Comparison of ENCODE assay signal across 38 mouse cellular contexts in the genomic region with DNA sequence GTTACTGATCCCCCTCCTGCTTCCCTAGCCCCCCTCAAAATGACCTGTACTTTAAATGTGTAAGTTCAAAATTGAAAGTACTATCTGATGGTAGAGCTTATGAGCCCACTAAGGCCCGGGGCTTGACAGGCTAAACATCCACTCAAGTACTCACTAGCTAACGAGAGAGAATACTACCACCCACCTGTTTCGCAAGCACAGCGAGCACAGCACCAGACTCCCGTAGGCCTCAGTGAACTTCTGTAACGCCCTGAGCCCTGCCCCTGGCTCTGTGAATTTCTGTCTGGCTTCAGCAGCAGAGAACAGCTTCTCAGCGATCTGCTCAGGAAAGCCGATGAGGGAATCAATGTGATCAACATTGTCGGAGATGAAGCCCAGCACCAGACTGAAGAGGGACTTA. TPM values are rescaled to one million over a fixed set of nuclear protein-coding genes. Genes with fewer than 3 reads are reported as not detected.
DNase-seq lines count a peak whose midpoint lies in the region; ATAC-seq and TF ChIP-seq lines count a peak whose summit lies in the region.
"Had no signal": no experiment of that assay in that cellular context is flagged by ENCODE, and none has a peak within 500 bp of the region (broad histone marks: within the 10 kb centered on the region; RNA-seq: fewer than 3 reads in every experiment).

No protein-coding gene starts in this region.

- no peak overlapping the region for H3K4me2 ChIP-seq in heart, postnatal 0 days (ENCODE audit: low read depth, low read length)
- H3K4me2 ChIP-seq in heart, embryonic 12.5 days: no peak overlapping the region
- no peak overlapping the region for H3K4me2 ChIP-seq in liver, embryonic 11.5 days
- H3K4me2 ChIP-seq in liver, embryonic 16.5 days (ENCODE audit: low read depth, low read length): no peak overlapping the region
- H3K4me2 ChIP-seq: embryonic facial prominence, embryonic 12.5 days; forebrain, embryonic 15.5 days; hindbrain, embryonic 12.5 days; intestine, embryonic 15.5 days; midbrain, embryonic 12.5 days; neural tube, embryonic 12.5 days had no signal

- no peak for TF ChIP-seq POLR2A in liver, adult 2 months (IDR thresholded peaks at IDR 0.05; ENCODE audit: extremely low read depth, insufficient read depth, low read length)

- peaks cover 56% of the 10 kb centered on the region for H3K4me1 ChIP-seq in heart, embryonic 10.5 days
- H3K4me1 ChIP-seq in heart, postnatal 0 days (ENCODE audit: control insufficient read depth, insufficient read depth): peaks cover 28% of the 10 kb centered on the region; the same call in 1 of the 2 replicates
- H3K4me1 ChIP-seq in heart, embryonic 12.5 days (replicated peaks): peaks cover 64% of the 10 kb centered on the region
- peaks cover 24% of the 10 kb centered on the region for H3K4me1 ChIP-seq in liver, adult 2 months (ENCODE audit: control insufficient read depth, insufficient read depth, low read length)
- H3K4me1 ChIP-seq in liver, embryonic 11.5 days (replicated peaks; ENCODE audit: control insufficient read depth, insufficient read depth, low read length): peaks cover 24% of the 10 kb centered on the region
- H3K4me1 ChIP-seq in liver, embryonic 16.5 days (ENCODE audit: control insufficient read depth, low read depth, low read length): peaks cover 14% of the 10 kb centered on the region

- no peak overlapping the region for H3K4me3 ChIP-seq in heart, embryonic 10.5 days
- no peak overlapping the region for H3K4me3 ChIP-seq in heart, postnatal 0 days (ENCODE audit: low read depth, low read length)
- no peak overlapping the region for H3K4me3 ChIP-seq in heart, embryonic 12.5 days
- H3K4me3 ChIP-seq in liver, adult 2 months (ENCODE audit: insufficient read depth, low read depth, low read length): no peak overlapping the region; the same call in 1 of the 2 replicates
- H3K4me3 ChIP-seq in liver, embryonic 11.5 days (ENCODE audit: low read depth, low read length): no peak overlapping the region
- no peak overlapping the region for H3K4me3 ChIP-seq in liver, embryonic 16.5 days (ENCODE audit: low read depth, low read length)
- H3K4me3 ChIP-seq: embryonic facial prominence, embryonic 12.5 days; forebrain, embryonic 10.5 days; forebrain, embryonic 15.5 days; hindbrain, embryonic 12.5 days; intestine, embryonic 15.5 days; midbrain, embryonic 12.5 days; myocyte; neural tube, embryonic 12.5 days had no signal

- no peak for TF ChIP-seq EP300 in heart, postnatal 0 days (IDR thresholded peaks at IDR 0.05; ENCODE audit: low read depth)

- 0 out of 2 replicates have a peak overlapping the region, but pooled peaks have one; percentile 14 for H3K9ac ChIP-seq in heart, postnatal 0 days (replicated peaks; ENCODE audit: low read depth, low read length)
- H3K9ac ChIP-seq in heart, embryonic 12.5 days: no peak overlapping the region
- H3K9ac ChIP-seq in liver, adult 2 months (ENCODE audit: low read depth, low read length): peak overlapping the region; percentile 48
- H3K9ac ChIP-seq in liver, embryonic 11.5 days (ENCODE audit: low read depth, low read length): no peak overlapping the region
- H3K9ac ChIP-seq in liver, embryonic 16.5 days (ENCODE audit: low read depth, low read length): no peak overlapping the region
- H3K9ac ChIP-seq: embryonic facial prominence, embryonic 12.5 days; forebrain, embryonic 15.5 days; hindbrain, embryonic 12.5 days; intestine, embryonic 15.5 days; midbrain, embryonic 12.5 days; neural tube, embryonic 12.5 days had no signal

- no peak for DNase-seq in heart, embryonic 10.5 days (ENCODE audit: low spot score)
- DNase-seq in heart, adult 11 months: no peak
- no peak for DNase-seq in heart, postnatal 0 days (ENCODE audit: low spot score)
- DNase-seq in liver, adult 2 months (ENCODE audit: extremely low read depth, low read depth, low spot score): peak; percentile 91
- DNase-seq in liver, embryonic 11.5 days (ENCODE audit: low spot score): no peak
- no peak for DNase-seq in right cerebral cortex, postnatal 25 days
- DNase-seq: adrenal gland, postnatal 14 days; cerebellum, adult 11-12 months; cerebellum, adult 9-11 months; embryo, embryonic 11 days; gastrocnemius, postnatal 10 days; kidney, adult 9 months; kidney, postnatal 25 days; lung, postnatal 10 days; right cerebral cortex, adult 18-20 months; right cerebral cortex, postnatal 4 days; thymus, adult 2 months; thymus, postnatal 36 days had no signal

- peaks cover 19% of the 10 kb centered on the region for H3K36me3 ChIP-seq in heart, embryonic 10.5 days
- H3K36me3 ChIP-seq in heart, postnatal 0 days (replicated peaks; ENCODE audit: control insufficient read depth, insufficient read depth, low read length): peaks cover 5% of the 10 kb centered on the region; the same call in 1 of the 2 replicates
- H3K36me3 ChIP-seq in heart, embryonic 12.5 days: peaks cover 13% of the 10 kb centered on the region
- no peaks in the 10 kb centered on the region; the same call in 1 of the 2 replicates for H3K36me3 ChIP-seq in liver, adult 2 months (ENCODE audit: control insufficient read depth, insufficient read depth, low read length)
- peaks cover 2% of the 10 kb centered on the region for H3K36me3 ChIP-seq in liver, embryonic 11.5 days (ENCODE audit: control insufficient read depth, insufficient read depth, low read length)
- H3K36me3 ChIP-seq in liver, embryonic 16.5 days (ENCODE audit: control insufficient read depth, insufficient read depth): no peaks in the 10 kb centered on the region
- H3K36me3 ChIP-seq: intestine, embryonic 15.5 days had no signal

- TF ChIP-seq CTCF in heart, postnatal 0 days (IDR thresholded peaks at IDR 0.05; ENCODE audit: low read depth): no peak
- no peak for TF ChIP-seq CTCF in liver, adult 2 months (IDR thresholded peaks at IDR 0.05; ENCODE audit: low read depth, low read length)

- H3K27me3 ChIP-seq in heart, embryonic 10.5 days (ENCODE audit: insufficient read depth, poor library complexity, severe bottlenecking): no peaks in the 10 kb centered on the region
- no peaks in the 10 kb centered on the region for H3K27me3 ChIP-seq in heart, postnatal 0 days (ENCODE audit: control insufficient read depth, insufficient read depth, low read length)
- H3K27me3 ChIP-seq in heart, embryonic 12.5 days (replicated peaks): no peaks in the 10 kb centered on the region
- H3K27me3 ChIP-seq in liver, adult 2 months (ENCODE audit: control insufficient read depth, insufficient read depth, low read length): no peaks in the 10 kb centered on the region
- no peaks in the 10 kb centered on the region for H3K27me3 ChIP-seq in liver, embryonic 11.5 days (replicated peaks; ENCODE audit: control insufficient read depth, insufficient read depth, low read length)
- H3K27me3 ChIP-seq in liver, embryonic 16.5 days (ENCODE audit: control insufficient read depth, insufficient read depth, low read depth, low read length): no peaks in the 10 kb centered on the region
- H3K27me3 ChIP-seq: embryonic facial prominence, embryonic 12.5 days; forebrain, embryonic 15.5 days; hindbrain, embryonic 12.5 days; intestine, embryonic 15.5 days; midbrain, embryonic 12.5 days; neural tube, embryonic 12.5 days; Patski had no signal

- no peaks in the 10 kb centered on the region for H3K9me3 ChIP-seq in heart, embryonic 10.5 days
- no peaks in the 10 kb centered on the region for H3K9me3 ChIP-seq in heart, postnatal 0 days (replicated peaks; ENCODE audit: control insufficient read depth, low read length)
- no peaks in the 10 kb centered on the region for H3K9me3 ChIP-seq in heart, embryonic 12.5 days (replicated peaks)
- H3K9me3 ChIP-seq in liver, embryonic 11.5 days (ENCODE audit: control insufficient read depth, low read length): no peaks in the 10 kb centered on the region
- H3K9me3 ChIP-seq in liver, embryonic 16.5 days (replicated peaks; ENCODE audit: control insufficient read depth, low read length): no peaks in the 10 kb centered on the region
- H3K9me3 ChIP-seq: embryonic facial prominence, embryonic 12.5 days; forebrain, embryonic 10.5 days; forebrain, embryonic 15.5 days; G1E; hindbrain, embryonic 12.5 days; intestine, embryonic 15.5 days; midbrain, embryonic 12.5 days; neural tube, embryonic 12.5 days had no signal

- H3K27ac ChIP-seq in heart, embryonic 10.5 days: peak overlapping the region; percentile 59
- peak overlapping the region; percentile 36; the same call in 1 of the 2 replicates for H3K27ac ChIP-seq in heart, postnatal 0 days (ENCODE audit: low read depth)
- no peak overlapping the region for H3K27ac ChIP-seq in heart, embryonic 12.5 days (ENCODE audit: poor library complexity, severe bottlenecking)
- H3K27ac ChIP-seq in liver, adult 2 months (replicated peaks; ENCODE audit: insufficient read depth, low read depth, low read length): peak overlapping the region; percentile 88
- no peak overlapping the region for H3K27ac ChIP-seq in liver, embryonic 11.5 days (ENCODE audit: low read depth, low read length)
- H3K27ac ChIP-seq in liver, embryonic 16.5 days (ENCODE audit: low read length): peak overlapping the region; percentile 34; the same call in 1 of the 2 replicates
- H3K27ac ChIP-seq: embryonic facial prominence, embryonic 12.5 days; forebrain, embryonic 10.5 days; forebrain, embryonic 15.5 days; hindbrain, embryonic 12.5 days; hindbrain, postnatal 0 days; intestine, embryonic 15.5 days; midbrain, embryonic 12.5 days; neural tube, embryonic 12.5 days had no signal

- peaks cover 7% of the 10 kb centered on the region; the same call in 1 of the 2 replicates for H3K79me2 ChIP-seq in liver, adult 2 months (ENCODE audit: control insufficient read depth, insufficient read depth, low read length)

- no peak for ATAC-seq in heart, postnatal 0 days (ENCODE audit: insufficient read depth, low read depth)
- no peak for ATAC-seq in heart, embryonic 12.5 days (ENCODE audit: insufficient number of reproducible peaks, low FRiP score)
- no peak for ATAC-seq in liver, embryonic 11.5 days (replicated peaks; ENCODE audit: low FRiP score)
- peak; percentile 71 for ATAC-seq in liver, embryonic 16.5 days (ENCODE audit: low read depth)
- ATAC-seq: forebrain, embryonic 15.5 days; hindbrain, postnatal 0 days; intestine, embryonic 15.5 days; Patski had no signal

- WGBS in heart, embryonic 10.5 days: 67% methylated on average over 9 of the region's 9 CpGs
- WGBS in heart, postnatal 0 days: 66% methylated on average over 9 of the region's 9 CpGs
- WGBS in heart, embryonic 12.5 days: 69% methylated on average over 9 of the region's 9 CpGs
- WGBS in liver, adult 2 months: 19% methylated on average over 9 of the region's 9 CpGs
- whole genome bisulfite sequencing in liver, embryonic 11.5 days: 72% methylated on average over 9 of the region's 9 CpGs
- WGBS in liver, embryonic 16.5 days (ENCODE audit: insufficient replicate concordance): 68% methylated on average over 9 of the region's 9 CpGs

RNA-seq across cellular contexts. Expression of a gene that starts 6.2 kb away (rescaled TPM):
- 81.7 and 86.6 TPM in 2 replicates for polyA plus RNA-seq in heart, embryonic 10.5 days (2016; fragmentation: Nextera tagmentation; extraction: Ambion mirVana)
- 0.53 and 4.4 TPM in 2 replicates for total RNA-seq in heart, postnatal 0 days (2014; rRNA removed; ENCODE audit: low replicate concordance)
- polyA plus RNA-seq in heart, postnatal 0 days (2015; fragmentation: Nextera tagmentation; extraction: Ambion mirVana): 22.6 and 23.6 TPM in 2 replicates
- polyA plus RNA-seq in heart, embryonic 12.5 days (2016; fragmentation: Nextera tagmentation; extraction: Ambion mirVana): 60.2 and 63.5 TPM in 2 replicates
- 8.3 and 11.4 TPM in 2 replicates for total RNA-seq in liver, adult 2 months (2014; rRNA removed)
- polyA plus RNA-seq in liver, adult 2 months (2012; rRNA removed): 6.3 and 6.6 TPM in 2 replicates
- polyA plus RNA-seq in liver, embryonic 11.5 days (2014; fragmentation: Nextera tagmentation; extraction: Ambion mirVana): 40.7 and 41.1 TPM in 2 replicates
- 13.6 and 14.4 TPM in 2 replicates for polyA plus RNA-seq in liver, embryonic 16.5 days (2015; fragmentation: Nextera tagmentation; extraction: Ambion mirVana)

RNA-seq across cellular contexts. Expression of a gene that starts 6.3 kb away (rescaled TPM):
- 39.4 and 43.4 TPM in 2 replicates for polyA plus RNA-seq in heart, embryonic 10.5 days (2016; fragmentation: Nextera tagmentation; extraction: Ambion mirVana)
- total RNA-seq in heart, postnatal 0 days (2014; rRNA removed; ENCODE audit: low replicate concordance): 4.9 and 37.5 TPM in 2 replicates
- polyA plus RNA-seq in heart, postnatal 0 days (2015; fragmentation: Nextera tagmentation; extraction: Ambion mirVana): 35.0 and 35.6 TPM in 2 replicates
- 44.4 and 47.1 TPM in 2 replicates for polyA plus RNA-seq in heart, embryonic 12.5 days (2016; fragmentation: Nextera tagmentation; extraction: Ambion mirVana)
- total RNA-seq in liver, adult 2 months (2014; rRNA removed): 9.1 and 10.2 TPM in 2 replicates
- 0.85 and 2.0 TPM in 2 replicates for polyA plus RNA-seq in liver, adult 2 months (2012; rRNA removed)
- 14.8 and 16.0 TPM in 2 replicates for polyA plus RNA-seq in liver, embryonic 11.5 days (2014; fragmentation: Nextera tagmentation; extraction: Ambion mirVana)
- polyA plus RNA-seq in liver, embryonic 16.5 days (2015; fragmentation: Nextera tagmentation; extraction: Ambion mirVana): 6.4 and 8.1 TPM in 2 replicates

RNA-seq across cellular contexts. Expression of a gene that starts 38.1 kb away (rescaled TPM):
- not detected in 2 replicates for polyA plus RNA-seq in heart, embryonic 10.5 days (2016; fragmentation: Nextera tagmentation; extraction: Ambion mirVana)
- total RNA-seq in heart, postnatal 0 days (2014; rRNA removed; ENCODE audit: low replicate concordance): not detected in 2 replicates
- 0.11 TPM in 1 of 2 replicates, not detected in the other for polyA plus RNA-seq in heart, postnatal 0 days (2015; fragmentation: Nextera tagmentation; extraction: Ambion mirVana)
- not detected in 2 replicates for polyA plus RNA-seq in heart, embryonic 12.5 days (2016; fragmentation: Nextera tagmentation; extraction: Ambion mirVana)
- not detected in 2 replicates for total RNA-seq in liver, adult 2 months (2014; rRNA removed)
- polyA plus RNA-seq in liver, adult 2 months (2012; rRNA removed): 0.11 TPM in 1 of 2 replicates, not detected in the other
- polyA plus RNA-seq in liver, embryonic 11.5 days (2014; fragmentation: Nextera tagmentation; extraction: Ambion mirVana): not detected in 2 replicates
- polyA plus RNA-seq in liver, embryonic 16.5 days (2015; fragmentation: Nextera tagmentation; extraction: Ambion mirVana): not detected in 2 replicates
- total RNA-seq: adrenal gland, postnatal 14 days; gastrocnemius, postnatal 10 days; hindbrain, postnatal 0 days; layer of hippocampus, adult 18-20 months; layer of hippocampus, postnatal 25 days; left cerebral cortex, postnatal 36 days; megakaryocyte, adult 5-6 weeks; midbrain, postnatal 0 days had no signal
- polyA plus RNA-seq: embryonic facial prominence, embryonic 12.5 days; forebrain, embryonic 10.5 days; forebrain, embryonic 15.5 days; G1E; hindbrain, embryonic 12.5 days; hindbrain, postnatal 0 days; intestine, embryonic 15.5 days; midbrain, embryonic 12.5 days; midbrain, postnatal 0 days; myocyte; neural tube, embryonic 12.5 days; Patski had no signal

RNA-seq across cellular contexts. Expression of a gene that starts 59.9 kb away (rescaled TPM):
- not detected in 2 replicates for polyA plus RNA-seq in heart, embryonic 10.5 days (2016; fragmentation: Nextera tagmentation; extraction: Ambion mirVana)
- 3.0 TPM in 1 of 2 replicates, not detected in the other for total RNA-seq in heart, postnatal 0 days (2014; rRNA removed; ENCODE audit: low replicate concordance)
- polyA plus RNA-seq in heart, postnatal 0 days (2015; fragmentation: Nextera tagmentation; extraction: Ambion mirVana): not detected in 2 replicates
- not detected in 2 replicates for polyA plus RNA-seq in heart, embryonic 12.5 days (2016; fragmentation: Nextera tagmentation; extraction: Ambion mirVana)
- total RNA-seq in liver, adult 2 months (2014; rRNA removed): 89.3 and 378 TPM in 2 replicates
- 153 and 184 TPM in 2 replicates for polyA plus RNA-seq in liver, adult 2 months (2012; rRNA removed)
- polyA plus RNA-seq in liver, embryonic 11.5 days (2014; fragmentation: Nextera tagmentation; extraction: Ambion mirVana): 0.12 TPM in 1 of 2 replicates, not detected in the other
- polyA plus RNA-seq in liver, embryonic 16.5 days (2015; fragmentation: Nextera tagmentation; extraction: Ambion mirVana): 0.08 and 0.15 TPM in 2 replicates
- total RNA-seq: G1E; hindbrain, postnatal 0 days; layer of hippocampus, adult 18-20 months; layer of hippocampus, postnatal 25 days; left cerebral cortex, adult 8-10 months; left cerebral cortex, postnatal 36 days; megakaryocyte, adult 5-6 weeks; midbrain, postnatal 0 days had no signal
- polyA plus RNA-seq: embryonic facial prominence, embryonic 12.5 days; forebrain, embryonic 10.5 days; forebrain, embryonic 15.5 days; frontal cortex, adult 2 months; G1E; hindbrain, embryonic 12.5 days; hindbrain, postnatal 0 days; midbrain, embryonic 12.5 days; midbrain, postnatal 0 days; myocyte; neural tube, embryonic 12.5 days; Patski had no signal

Comparison
In these comparisons a context has a peak if more than half of its experiments do, and no peak if none do; other contexts are left out.
1. H3K27ac ChIP-seq: peak in heart, embryonic 10.5 days (single experiment), heart, postnatal 0 days (single experiment), liver, adult 2 months (single experiment) and liver, embryonic 16.5 days (single experiment); none in heart, embryonic 12.5 days (single experiment) and liver, embryonic 11.5 days (single experiment).
2. H3K9ac ChIP-seq: peak in heart, postnatal 0 days (single experiment) and liver, adult 2 months (single experiment); none in heart, embryonic 12.5 days (single experiment), liver, embryonic 11.5 days (single experiment) and liver, embryonic 16.5 days (single experiment).